Mouse (Mus musculus) kidney, adult 11 months (tissue): ENCODE data around the gene Gm8994.
"Not testable (repeated sequence)": the region's sequence is repeated elsewhere in the genome, so short reads cannot be mapped to it uniquely, and the experiment has no call there.

Experiments
- DNase-seq: peaks from one replicate; pipeline ENCODE4 v3.0.0; 2022

Gene Gm8994

DNA sequence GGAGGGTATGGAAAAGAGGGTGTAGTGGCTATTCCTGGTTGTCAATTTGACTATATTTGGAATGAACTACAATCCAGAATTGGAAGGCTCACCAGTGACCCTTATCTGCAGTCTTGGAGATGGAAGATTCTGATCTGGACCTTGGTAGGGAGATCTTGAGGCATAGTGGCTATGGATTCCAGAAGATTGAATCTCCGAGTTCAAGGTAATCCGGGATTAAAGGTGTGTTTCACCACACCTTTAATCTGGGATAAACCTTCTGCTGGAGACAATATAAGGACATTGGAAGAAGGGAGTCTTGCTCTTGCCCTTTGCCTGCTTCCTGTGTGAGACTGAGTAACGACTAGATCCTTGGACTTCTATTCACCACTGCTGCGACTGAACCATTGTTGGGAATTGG is at the start of gene Gm8994:
Gm8994 (plus strand) TSS at position 301 of the 400 bp plus-strand sequence.
- not testable (repeated sequence) for DNase-seq

DNA sequence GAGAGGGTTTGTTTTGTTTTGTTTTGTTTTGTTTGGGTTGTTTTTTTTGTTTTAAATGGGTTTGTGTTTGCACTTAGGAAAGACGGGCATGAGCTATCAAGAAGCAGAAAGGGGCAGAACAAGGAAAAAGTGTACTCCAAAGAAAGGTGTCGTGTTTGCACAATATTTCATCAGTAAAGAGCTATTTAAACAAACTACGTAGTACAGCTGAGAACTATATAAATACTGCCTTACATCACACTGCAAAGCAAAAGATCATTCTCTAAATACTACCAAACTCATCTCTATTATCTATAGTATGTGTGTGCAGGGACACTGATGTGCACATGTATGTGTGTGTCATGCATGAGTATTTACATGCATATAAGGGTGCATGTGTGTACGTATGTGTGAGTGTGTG is 49.7 kb upstream of the Gm8994 start:
- DNase-seq = no peak

DNA sequence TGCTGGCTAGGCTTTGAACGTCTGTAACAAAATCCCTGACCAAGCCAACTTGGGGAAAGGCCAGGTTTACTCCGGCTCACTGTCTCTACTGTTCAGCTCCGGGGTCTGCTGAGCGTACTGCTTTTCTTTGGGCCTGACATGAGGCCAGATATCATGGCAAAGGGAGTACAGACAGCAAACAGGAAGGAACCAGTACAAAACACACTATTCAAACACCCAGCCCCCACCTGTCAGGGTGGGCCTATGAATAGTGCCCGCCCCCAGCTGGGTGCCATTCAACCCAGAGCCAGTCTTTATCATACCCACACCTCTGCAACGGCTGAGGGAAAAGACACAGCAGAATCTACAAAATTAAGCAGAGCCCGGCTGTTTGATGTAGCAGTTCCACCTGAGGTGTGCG is 42.8 kb upstream of the Gm8994 start:
- no peak for DNase-seq

DNA sequence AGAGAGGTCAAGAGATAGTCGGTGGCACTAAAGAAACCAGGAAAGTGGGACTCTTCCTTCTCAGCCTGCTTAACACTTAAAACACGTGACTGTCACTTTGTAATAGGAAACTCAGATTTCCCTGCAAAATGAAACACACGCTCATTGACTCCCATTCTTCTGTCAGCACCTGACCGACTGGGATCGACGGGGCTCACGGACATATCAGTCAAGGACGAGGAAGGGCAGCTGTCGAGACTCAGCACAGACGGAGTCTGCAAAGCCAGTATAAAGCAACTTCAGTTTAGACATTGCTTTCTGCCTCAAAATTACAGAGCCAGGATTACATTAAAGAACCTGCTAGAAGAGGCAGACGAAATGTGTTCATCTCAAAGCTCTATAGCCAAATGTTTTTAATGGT is 41.2 kb upstream of the Gm8994 start:
- DNase-seq = no peak

DNA sequence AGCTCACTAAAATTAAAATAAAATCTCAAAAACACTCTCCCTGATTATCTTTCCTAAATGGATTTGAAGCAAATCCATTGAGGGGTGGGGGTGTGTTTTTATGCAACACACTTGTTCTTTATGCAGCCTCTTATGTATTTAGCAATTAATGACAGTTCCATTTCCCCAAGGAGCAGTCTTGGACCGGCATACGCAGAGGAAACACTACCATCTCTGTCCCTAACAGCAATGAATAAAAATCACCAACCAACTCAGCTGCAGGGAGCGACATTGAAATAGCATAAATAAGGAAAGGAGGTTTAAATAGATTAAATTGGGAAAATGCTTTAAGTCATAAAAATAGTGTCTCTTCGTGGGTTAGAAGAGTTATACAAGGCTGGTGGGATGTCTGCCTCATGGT is 40.8 kb upstream of the Gm8994 start:
- DNase-seq = no peak

DNA sequence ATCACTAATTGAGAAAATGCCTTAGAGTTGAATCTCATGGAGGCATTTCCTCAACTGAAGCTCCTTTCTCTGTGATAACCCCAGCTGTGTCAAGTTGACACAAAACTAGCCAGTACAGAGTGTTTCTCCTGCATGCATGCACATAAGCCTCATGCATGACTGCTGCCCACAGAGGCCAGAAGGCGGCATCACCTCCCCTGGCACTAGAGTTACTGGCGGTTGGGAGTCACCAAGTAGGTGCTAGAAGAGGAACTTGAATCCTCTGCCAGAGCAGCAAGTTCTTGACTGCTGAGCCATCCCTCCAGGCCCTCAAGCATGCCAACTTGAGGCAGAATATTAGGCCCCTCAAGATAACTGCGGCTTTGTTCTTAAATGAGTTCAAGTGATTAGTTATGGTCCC is 35.9 kb upstream of the Gm8994 start:
- no peak for DNase-seq

DNA sequence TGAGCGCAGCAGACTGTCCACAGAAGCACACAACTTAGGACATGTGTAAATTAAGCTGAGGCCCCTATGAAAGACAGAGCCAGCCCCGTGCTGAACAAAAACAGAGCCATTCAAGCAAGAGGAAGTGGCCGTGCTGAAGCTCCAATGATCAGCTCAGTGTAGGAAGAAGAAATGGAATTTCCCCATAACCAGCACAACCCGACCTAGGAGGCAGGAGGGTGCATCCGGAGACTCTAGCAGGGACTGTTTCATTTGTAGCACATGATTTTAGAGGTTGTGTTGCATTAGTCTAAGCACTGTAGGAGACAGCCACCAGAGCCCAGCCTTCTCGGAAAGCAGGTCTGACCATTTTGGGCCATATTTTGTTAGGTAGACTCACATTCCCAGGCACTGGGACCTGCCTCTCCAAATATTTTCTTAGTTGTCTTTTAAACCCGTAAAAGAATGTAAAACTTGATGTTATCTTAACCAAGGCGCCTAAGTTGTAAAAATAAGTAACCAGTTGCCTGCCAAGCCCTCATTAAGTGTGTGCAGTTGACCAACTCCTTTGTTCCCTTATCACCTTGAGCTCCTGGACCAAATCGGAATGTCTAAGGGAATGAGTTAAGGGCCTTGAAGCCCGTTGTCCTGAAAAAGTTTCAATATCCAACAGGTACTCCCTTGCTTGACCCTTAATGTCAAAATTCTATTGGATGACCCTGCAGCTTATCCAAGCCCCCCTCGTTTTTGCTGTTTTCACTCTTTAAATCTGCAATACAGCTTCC is 35.2 kb upstream of the Gm8994 start:
- no peak for DNase-seq

DNA sequence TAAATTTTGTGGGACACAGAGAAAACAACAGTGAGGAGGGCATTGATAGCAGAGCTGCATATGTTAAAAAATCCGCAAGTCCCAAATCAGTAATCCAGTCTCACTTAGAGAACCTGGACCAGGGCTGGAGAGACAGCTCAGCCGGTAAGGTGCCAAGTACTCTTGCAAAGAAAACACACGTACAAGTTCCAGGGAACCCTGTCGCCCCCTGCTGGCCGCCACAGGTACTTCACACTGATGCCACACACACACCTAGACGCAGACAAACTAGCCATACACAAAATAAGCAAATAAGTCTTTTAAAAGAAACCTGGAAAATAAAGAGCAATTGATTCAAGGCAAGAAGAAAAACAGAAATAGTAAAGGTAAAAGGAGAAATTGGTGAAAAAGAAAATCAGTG is 33.6 kb upstream of the Gm8994 start:
- no peak for DNase-seq

DNA sequence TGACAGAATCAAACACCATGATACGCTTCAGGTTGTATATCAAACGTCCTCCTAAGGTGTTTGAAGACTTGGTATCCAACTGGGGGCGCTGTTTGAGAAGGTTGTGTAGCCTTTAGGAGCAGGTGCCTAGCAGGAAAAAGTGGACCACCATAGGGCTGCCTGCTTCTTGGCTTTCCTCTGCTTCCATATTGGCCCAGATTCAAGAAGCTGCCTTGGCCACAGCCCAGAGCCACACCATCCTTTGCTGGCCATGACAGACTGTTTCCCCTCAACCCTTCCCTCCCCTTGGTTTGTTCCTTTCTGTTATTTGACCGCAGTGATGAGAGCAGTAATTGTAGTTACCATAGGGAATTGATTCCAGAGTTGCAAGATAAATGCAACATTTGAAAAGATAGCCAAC is 31.5 kb upstream of the Gm8994 start:
- DNase-seq = no peak

DNA sequence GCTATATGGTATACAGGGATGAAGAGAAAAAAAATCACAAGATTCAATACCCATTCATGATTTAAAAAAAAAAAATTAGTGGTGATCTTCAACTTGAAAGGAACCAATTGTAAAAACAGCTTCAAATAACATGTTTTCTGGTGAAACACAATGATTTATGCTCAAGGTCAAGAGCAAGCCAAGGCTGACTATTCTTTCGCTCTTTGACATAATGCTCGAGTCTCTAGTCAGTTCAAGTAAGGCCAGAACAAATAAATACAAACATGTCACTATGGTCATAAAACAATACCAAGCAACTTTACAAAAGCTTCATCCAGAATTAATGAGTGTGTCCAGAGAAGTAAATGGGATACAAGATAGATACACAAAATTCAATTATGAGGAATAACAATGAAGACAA is 31.1 kb upstream of the Gm8994 start:
- DNase-seq = no peak

DNA sequence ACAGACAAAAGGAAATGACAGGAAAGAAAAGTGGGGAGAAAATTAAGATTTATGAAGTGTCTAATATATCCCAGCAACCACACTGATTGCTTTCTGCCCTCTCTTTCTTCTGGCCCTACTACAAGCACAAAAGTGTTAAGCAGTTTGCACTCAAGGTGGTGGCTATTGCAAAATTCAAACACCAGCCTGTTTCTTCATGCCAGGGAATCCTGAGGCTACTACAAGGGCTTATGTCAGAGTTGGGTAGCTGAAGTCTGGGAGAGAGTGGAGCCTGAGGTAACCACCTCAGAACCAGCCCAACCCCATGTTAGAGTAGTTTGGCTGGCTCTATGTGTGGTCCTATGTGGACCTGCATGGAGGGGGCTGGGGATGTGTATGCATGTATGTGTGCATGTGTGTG is 23.8 kb upstream of the Gm8994 start:
- DNase-seq = no peak

DNA sequence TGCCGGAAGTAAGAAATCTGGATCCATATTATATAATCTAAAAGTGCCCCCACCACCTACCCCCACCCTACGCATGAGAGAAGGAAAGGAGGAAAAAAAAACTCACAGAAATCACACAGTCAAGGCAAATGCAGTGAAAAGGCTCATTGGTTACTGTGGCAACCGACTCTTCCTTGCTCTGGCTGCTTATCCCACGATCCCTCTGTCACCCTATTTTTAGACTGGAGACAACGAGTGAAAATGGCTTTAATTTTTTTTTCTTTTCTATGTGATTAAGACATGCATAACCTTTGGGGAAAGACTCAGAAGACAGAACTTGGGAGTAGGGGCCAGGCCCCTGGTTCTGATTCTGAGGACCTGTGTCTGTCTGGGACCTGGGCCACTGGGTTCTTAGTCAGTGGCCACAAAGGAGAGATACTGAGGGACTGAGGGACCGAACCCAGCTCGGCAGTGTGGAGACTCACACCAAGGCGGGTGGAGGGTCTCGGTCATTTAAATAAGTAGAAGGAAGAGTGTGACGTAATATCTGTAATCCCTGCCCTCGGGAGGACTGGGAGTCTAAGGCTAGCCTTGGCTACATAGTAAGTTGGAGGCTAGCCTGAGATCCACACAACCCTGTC is 22.9 kb upstream of the Gm8994 start:
- DNase-seq = no peak

DNA sequence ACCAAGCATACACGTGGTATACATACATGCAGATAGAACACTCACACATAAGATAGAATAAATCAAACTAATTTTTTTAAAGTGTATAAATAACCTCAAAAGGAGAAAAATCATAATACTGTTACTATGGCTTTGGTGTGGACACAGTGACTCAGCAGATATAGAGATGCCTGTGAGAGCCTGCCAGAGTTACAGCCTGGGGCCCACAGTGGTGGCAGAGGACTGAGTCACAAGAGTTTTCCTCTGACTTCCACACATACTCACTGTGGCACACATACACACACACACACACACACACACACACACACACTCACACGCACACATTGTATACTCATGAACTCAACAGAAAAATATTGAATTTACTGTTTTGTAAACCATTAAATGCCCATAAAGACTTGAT is 17.9 kb upstream of the Gm8994 start:
- DNase-seq = no peak

DNA sequence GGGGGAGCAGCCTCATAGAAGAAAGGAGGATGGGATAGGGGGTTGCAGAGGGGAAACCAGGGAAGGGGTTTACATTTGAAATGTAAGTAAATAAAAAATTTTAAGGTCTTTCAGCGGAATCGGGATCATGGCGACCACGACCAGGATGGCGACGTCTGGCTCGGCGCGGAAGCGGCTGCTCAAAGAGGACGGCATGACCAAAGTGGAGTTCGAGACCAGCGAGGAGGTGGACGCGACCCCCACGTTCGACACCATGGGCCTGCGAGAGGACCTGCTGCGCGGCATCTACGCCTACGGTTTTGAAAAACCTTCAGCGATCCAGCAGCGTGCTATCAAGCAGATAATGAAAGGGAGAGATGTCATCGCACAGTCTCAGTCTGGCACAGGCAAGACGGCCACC is 1.1 kb downstream of the Gm8994 start:
- not testable (repeated sequence) for DNase-seq

DNA sequence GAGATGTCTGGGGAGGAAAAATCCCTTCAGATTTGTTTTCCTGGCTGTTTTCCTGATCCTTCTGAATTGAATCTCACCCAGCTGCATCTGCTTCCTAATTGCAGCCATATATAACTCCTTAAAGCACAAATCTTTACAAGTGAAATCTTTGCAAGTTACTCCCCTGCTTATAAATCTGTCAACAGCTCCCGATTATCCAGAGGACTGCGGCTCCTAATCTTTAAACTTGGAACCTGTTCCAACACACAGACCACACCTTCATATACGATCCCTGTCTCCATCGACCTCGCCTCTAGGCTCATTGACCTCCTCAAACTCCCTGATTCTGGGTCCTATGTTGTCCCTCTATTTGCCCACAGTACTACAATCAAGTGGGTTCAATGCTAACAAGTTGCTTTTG is 13.3 kb downstream of the Gm8994 start:
- no peak for DNase-seq

DNA sequence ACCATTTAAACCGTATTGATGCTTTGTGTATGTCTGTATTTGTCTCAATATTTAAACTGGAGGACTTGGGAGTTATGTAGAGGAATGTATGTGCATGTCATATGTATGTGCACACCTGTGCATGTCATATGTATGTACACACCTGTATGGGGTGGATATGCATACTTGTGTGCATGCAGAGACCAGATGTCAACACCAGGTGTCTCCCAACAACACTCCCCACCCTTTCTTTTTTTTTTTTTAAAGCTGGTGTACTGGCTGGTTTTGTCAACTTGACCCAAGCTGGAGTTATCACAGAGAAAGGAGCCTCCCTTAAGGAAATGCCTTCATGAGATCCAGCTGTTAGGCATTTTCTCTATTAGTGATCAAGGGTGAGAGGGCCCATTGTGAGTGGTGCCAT is 13.8 kb downstream of the Gm8994 start:
- no peak for DNase-seq

DNA sequence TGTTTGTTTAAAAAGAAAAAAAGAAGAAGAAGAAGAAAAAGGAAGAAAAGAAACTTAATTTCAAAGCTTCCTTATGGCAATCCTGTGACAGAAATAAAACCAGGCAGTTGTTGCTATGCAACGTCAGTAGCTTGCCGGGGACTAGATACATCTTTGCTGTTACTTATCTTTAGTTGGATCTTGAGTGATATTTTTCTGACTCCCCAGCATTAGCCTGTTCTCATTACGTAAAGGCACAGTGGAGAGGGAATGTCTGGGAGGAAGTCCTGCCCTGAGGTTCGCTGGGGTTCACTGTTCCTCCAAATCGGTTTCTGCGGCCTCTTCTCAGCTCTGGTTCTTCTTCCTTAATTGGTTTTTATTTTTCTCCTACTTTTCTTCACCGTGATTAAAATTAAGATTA is 16.5 kb downstream of the Gm8994 start:
- no peak for DNase-seq

DNA sequence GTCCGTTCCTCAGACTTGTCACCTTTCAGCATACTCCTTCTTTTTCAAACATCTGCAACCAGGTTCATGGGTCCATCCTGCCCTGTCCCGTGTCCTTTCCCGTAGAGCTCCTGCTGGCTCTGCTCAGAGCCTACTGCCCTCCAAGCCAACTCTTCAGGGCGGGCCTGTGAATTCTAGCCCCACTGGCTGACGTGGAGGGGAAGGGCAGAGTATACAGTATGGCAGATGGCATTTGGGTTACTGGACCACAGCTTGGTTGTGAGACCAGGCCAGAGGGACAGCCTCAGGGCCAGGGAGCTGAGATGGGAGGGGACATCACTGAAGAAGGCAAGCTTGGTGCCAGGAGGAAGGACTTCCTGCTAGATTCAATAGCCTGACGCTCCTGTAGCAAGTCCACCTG is 17.7 kb downstream of the Gm8994 start:
- no peak for DNase-seq

DNA sequence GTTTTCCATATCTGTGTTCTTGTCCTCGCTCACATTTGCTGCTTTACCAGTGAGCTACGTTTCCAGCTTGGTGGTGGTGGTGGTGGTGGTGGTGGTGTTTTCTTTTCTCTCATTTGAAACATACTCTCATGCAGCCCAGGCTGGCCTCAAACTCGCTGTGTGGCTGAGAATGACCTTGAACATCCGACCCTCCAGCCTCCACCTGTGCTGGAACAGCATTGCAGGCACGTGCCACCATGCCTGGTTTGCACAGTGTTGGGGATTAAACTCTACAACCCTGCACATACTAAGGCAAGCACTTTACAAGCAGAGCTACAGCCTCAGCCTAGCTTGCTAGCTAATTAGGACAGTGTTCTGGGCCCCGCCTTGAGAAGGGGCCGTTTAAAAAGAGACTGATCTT is 18.3 kb downstream of the Gm8994 start:
- no peak for DNase-seq

DNA sequence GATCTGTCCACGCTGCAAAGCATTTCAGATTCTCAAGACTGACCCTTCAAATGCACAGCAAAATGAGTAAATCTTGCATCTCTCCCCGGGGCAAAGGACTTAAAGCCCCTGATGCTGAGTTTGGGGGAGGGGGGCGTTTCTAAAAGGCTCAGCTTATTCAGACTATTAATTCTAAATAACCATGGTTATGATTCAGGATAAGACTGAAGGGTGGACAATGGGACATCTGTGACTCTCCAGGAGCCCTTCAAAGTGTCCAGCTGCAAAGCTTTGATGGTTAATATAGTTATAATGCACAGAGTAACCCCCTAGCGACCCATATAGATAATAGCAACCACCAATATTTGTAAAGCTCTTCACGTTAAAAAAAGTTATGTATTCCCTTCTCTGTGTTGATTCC is 19.7 kb downstream of the Gm8994 start:
- DNase-seq = no peak

DNA sequence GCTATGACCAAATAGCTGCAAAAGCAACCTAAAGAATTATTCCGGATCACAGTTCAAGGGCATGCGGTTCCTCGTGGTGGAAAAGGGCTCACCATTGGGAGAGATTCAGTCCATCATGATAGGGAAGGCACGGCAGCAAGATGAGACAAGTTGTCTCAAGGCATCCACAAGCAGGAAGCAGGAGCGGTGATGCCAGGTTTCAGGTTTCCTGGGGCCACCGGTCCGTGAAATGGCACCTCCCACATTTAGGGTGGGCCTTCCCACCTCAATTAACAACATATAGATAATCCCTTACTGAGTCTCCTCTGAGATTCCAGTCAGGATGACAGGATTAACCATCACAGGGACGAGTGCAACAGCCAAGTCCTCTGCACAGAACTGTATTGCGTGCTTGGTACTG is 20.3 kb downstream of the Gm8994 start:
- no peak for DNase-seq

DNA sequence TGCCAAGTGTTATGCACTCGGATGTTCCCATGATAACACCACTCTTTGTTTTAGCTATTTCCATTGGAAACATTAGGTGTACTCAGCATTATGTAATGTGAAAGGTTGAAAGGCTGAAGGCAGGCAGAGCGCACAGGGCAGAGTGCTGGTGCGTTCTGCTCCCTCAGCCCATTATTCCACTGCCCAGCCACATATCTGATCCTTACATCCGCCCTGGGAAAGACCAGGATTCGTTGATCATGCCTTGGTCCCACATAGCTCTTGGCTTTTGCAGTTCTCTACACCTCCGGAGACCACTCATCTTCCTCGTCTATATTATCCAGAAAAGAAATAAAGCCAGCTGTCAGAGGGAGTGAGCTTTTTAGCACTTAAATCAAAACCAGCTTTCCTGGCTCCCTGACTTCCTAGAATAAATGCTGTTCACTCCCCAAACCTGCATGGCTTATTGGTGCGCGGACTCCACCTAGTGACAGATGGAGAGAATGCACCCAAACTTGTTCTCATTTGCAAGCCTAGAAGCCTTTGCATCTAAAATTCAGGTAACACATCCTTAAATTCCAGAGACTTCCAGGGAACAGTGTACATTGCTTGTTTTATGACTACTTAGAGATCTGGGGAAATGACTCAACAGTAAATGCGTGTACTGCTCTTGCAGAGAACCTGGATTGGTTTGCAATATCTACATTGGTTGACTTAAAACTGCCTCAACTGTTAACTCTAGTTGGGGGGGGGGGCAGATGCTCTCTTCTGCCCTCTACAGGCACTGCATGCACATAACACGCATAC is 26.3 kb downstream of the Gm8994 start:
- DNase-seq = peak; percentile 28

DNA sequence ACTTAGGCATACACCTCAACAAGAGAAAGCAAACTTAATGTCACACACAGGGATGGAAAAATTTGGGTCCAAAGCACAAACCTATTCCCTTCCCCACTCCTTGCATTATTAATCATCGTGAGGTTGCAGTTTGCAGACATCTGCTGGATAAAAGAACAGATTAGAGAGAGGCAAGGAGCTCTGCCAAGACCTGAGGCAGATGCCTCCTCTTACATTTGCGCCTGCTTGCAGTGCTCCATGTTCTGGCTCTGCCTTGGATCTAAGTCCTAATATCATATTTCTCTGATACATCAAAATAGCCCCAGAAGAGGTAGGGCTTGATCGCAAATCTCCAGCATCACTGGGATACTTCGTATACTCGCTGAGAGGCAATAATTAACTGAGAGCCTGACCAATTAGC is 31.1 kb downstream of the Gm8994 start:
- no peak for DNase-seq

DNA sequence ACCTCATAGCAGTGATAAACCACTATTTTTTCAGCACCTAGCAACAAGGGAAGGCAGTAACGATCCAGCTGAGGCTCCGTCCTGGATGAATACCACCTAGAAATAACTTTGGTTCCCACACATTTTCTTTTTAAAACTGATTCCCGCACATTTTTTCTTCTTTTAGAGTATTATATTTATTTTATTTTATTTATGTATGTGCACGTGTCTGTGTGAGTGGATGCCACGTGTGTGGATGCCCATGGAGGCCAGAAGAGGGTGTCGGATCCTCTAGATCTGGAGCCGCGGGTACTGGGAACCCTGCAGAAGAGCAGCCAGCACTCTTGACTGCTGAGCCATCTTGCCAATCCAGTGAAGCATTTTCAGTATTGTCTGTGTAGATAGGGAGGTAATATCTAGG is 36.0 kb downstream of the Gm8994 start:
- DNase-seq = no peak
